8 mouse cellular contexts compared by ENCODE assay signal in the genomic region with DNA sequence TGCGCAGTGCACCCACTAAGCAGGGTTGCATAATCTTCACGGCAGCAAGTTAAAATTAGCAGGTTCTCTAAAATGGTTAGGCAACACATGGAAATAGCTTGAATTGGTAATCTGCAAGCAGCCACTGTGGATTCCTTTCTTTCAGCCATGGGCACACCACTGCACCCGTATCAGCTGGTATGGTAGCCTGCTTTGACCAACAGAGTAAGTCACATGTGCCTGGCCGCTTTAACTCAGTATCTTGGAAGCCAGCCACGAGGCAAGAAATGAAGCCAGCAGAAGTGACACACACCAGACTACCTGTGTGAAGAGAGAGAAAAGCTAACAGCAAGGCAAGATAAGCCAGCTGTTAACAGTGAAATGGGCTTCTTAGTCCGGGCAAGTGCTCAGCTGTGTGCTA. TPM values are rescaled to one million over a fixed set of nuclear protein-coding genes. Genes with fewer than 3 reads are reported as not detected.
A peak's percentile ranks its signal among the peaks of the same experiment; 100 is the strongest.
DNase-seq lines count a peak whose midpoint lies in the region; ATAC-seq lines count a peak whose summit lies in the region.

No protein-coding gene starts in this region.

- no peak overlapping the region for H3K9ac ChIP-seq in liver, embryonic 13.5 days
- no peak overlapping the region for H3K9ac ChIP-seq in midbrain, embryonic 15.5 days

- H3K4me1 ChIP-seq in liver, embryonic 13.5 days (replicated peaks), result peaks cover 21% of the 10 kb centered on the region
- no peaks in the 10 kb centered on the region; the same call in 1 of the 2 replicates for H3K4me1 ChIP-seq in midbrain, embryonic 15.5 days

- H3K9me3 ChIP-seq in liver, embryonic 13.5 days (replicated peaks), result no peaks in the 10 kb centered on the region
- no peaks in the 10 kb centered on the region for H3K9me3 ChIP-seq in midbrain, embryonic 15.5 days

- H3K27ac ChIP-seq in liver, embryonic 13.5 days, result no peak overlapping the region
- H3K27ac ChIP-seq in midbrain, embryonic 15.5 days, result no peak overlapping the region

- H3K4me3 ChIP-seq in liver, embryonic 13.5 days (replicated peaks), result no peak overlapping the region
- no peak overlapping the region for H3K4me3 ChIP-seq in midbrain, embryonic 15.5 days

- no peaks in the 10 kb centered on the region for H3K27me3 ChIP-seq in liver, embryonic 13.5 days
- H3K27me3 ChIP-seq in midbrain, embryonic 15.5 days (replicated peaks), result no peaks in the 10 kb centered on the region

- peak; percentile 37 to 64; a peak in 3 of 4 replicates for ATAC-seq in hematopoietic stem cell, adult 5-6 weeks (replicated peaks in 1 of 2; ENCODE audit: insufficient read depth in 1 of 2, low FRiP score in 2 of 2, low TSS enrichment in 1 of 2, low read depth in 1 of 2, poor library complexity in 2 of 2, severe bottlenecking in 2 of 2)
- ATAC-seq in liver, embryonic 13.5 days (ENCODE audit: low read depth), result 0 out of 2 replicates have a peak, but pooled peaks have one; percentile 26
- no peak; the same call in 1 of the 2 replicates for ATAC-seq in midbrain, embryonic 15.5 days (replicated peaks)

- 29% methylated on average over 6 of the region's 6 CpGs for WGBS in liver, embryonic 13.5 days (ENCODE audit: insufficient replicate concordance)
- 80% methylated on average over 6 of the region's 6 CpGs for WGBS in midbrain, embryonic 15.5 days

- no peaks in the 10 kb centered on the region for H3K36me3 ChIP-seq in liver, embryonic 13.5 days
- H3K36me3 ChIP-seq in midbrain, embryonic 15.5 days (replicated peaks), result no peaks in the 10 kb centered on the region

- no peak overlapping the region for H3K4me2 ChIP-seq in liver, embryonic 13.5 days
- H3K4me2 ChIP-seq in midbrain, embryonic 15.5 days, result no peak overlapping the region

- DNase-seq in right cerebral cortex, adult 18-20 months, result peak; percentile 58
- no peak for DNase-seq in right cerebral cortex, postnatal 4 days
- DNase-seq in frontal cortex, postnatal 25 days (ENCODE audit: low spot score in 2 of 2), result peak; percentile 17 to 27
- DNase-seq in liver, embryonic 13.5 days, result no peak
- peak; percentile 36 for DNase-seq in right cerebral cortex, postnatal 25 days
- no peak for DNase-seq in spleen, postnatal 10 days (ENCODE audit: low spot score in 2 of 2)

RNA-seq across cellular contexts. Expression of gene Rbms1, which starts 52.2 kb away (rescaled TPM):
- total RNA-seq in hematopoietic stem cell, adult 5-6 weeks (2017), result 19.8 and 20.6 TPM in 2 replicates
- polyA plus RNA-seq in liver, embryonic 13.5 days (2015; fragmentation: Nextera tagmentation; extraction: Ambion mirVana), result 42.5 and 42.8 TPM in 2 replicates
- polyA plus RNA-seq in midbrain, embryonic 15.5 days (2015; fragmentation: Nextera tagmentation; extraction: Ambion mirVana), result 50.5 and 50.9 TPM in 2 replicates

Comparison
In these comparisons a context has a peak if more than half of its experiments do, and no peak if none do; other contexts are left out.
1. DNase-seq: peak in right cerebral cortex, adult 18-20 months (single experiment), frontal cortex, postnatal 25 days (2 of 2) and right cerebral cortex, postnatal 25 days (single experiment); none in right cerebral cortex, postnatal 4 days (single experiment), liver, embryonic 13.5 days (single experiment) and spleen, postnatal 10 days (0 of 2).